Mouse (Mus musculus) embryo, embryonic 11.5 days (tissue): ENCODE results near the gene Rpl41.

Source experiments
- DNase-seq: peaks from one replicate; pipeline ENCODE4 v3.0.0-alpha.2; 2012; ENCODE audit warnings: low read depth, low spot score

Gene Rpl41

GRCm38 (mm10) chr10:128548947-128549681 lies at the start of gene Rpl41:
TSS of gene Rpl41 (minus strand) at chr10:128549305.
- DNase-seq: peak; percentile 91

- DNase-seq: no peak
Measured at GRCm38 (mm10) chr10:128598476-128598875, 49.4 kb upstream of the Rpl41 start.

GRCm38 (mm10) chr10:128592797-128593196 lies 43.7 kb upstream of the Rpl41 start:
- DNase-seq: no peak

GRCm38 (mm10) chr10:128591436-128591835 lies 42.3 kb upstream of the Rpl41 start:
- DNase-seq: no peak

GRCm38 (mm10) chr10:128590193-128590690 lies 41.1 kb upstream of the Rpl41 start:
- peak; percentile 59 for DNase-seq

GRCm38 (mm10) chr10:128589464-128590192 lies 40.5 kb upstream of the Rpl41 start, which contains the start of gene Erbb3:
TSS of gene Erbb3 (minus strand) at chr10:128589652.
- no peak for DNase-seq

GRCm38 (mm10) chr10:128588775-128589463 lies 39.8 kb upstream of the Rpl41 start:
- DNase-seq: no peak

- no peak for DNase-seq
Measured at GRCm38 (mm10) chr10:128588136-128588535, 39.0 kb upstream of the Rpl41 start.

GRCm38 (mm10) chr10:128587697-128588096 lies 38.6 kb upstream of the Rpl41 start:
- no peak for DNase-seq

GRCm38 (mm10) chr10:128587120-128587519 lies 38.0 kb upstream of the Rpl41 start:
- DNase-seq: no peak

- DNase-seq: no peak
Measured at GRCm38 (mm10) chr10:128586546-128586945, 37.4 kb upstream of the Rpl41 start.

GRCm38 (mm10) chr10:128584386-128584785 lies 35.3 kb upstream of the Rpl41 start:
- DNase-seq: no peak

GRCm38 (mm10) chr10:128583644-128584043 lies 34.5 kb upstream of the Rpl41 start:
- no peak for DNase-seq

GRCm38 (mm10) chr10:128579731-128580130 lies 30.6 kb upstream of the Rpl41 start:
- DNase-seq: no peak

GRCm38 (mm10) chr10:128579298-128579697 lies 30.2 kb upstream of the Rpl41 start:
- DNase-seq: no peak

- DNase-seq: no peak
Measured at GRCm38 (mm10) chr10:128578330-128578729, 29.2 kb upstream of the Rpl41 start.

- DNase-seq: no peak
Measured at GRCm38 (mm10) chr10:128575063-128575462, 26.0 kb upstream of the Rpl41 start.

- peak; percentile 99 for DNase-seq
Measured at GRCm38 (mm10) chr10:128565788-128566531, 16.9 kb upstream of the Rpl41 start, which contains the start of gene Pa2g4. TSS of gene Pa2g4 (minus strand) at chr10:128565987.

GRCm38 (mm10) chr10:128565206-128565787 lies 16.2 kb upstream of the Rpl41 start:
- DNase-seq: no peak

- no peak for DNase-seq
Measured at GRCm38 (mm10) chr10:128563544-128563943, 14.4 kb upstream of the Rpl41 start.

- no peak for DNase-seq
Measured at GRCm38 (mm10) chr10:128556963-128557362, 7.9 kb upstream of the Rpl41 start.
